Mouse (Mus musculus) CH12.LX (cell line): Measurements from ENCODE around the gene Fpgs.

ENCODE experiments used
- CHD2 ChIP-seq: IDR thresholded peaks from 2 replicates; pipeline ENCODE4 v1.6.1; 2011; ENCODE audit warnings: low read length, improper control_type of control experiment
- CTCF ChIP-seq, 2 experiments: IDR thresholded peaks in 1 of 2; conservative IDR thresholded peaks in 1 of 2; 2 replicates each; pipeline ENCODE4 v1.5.1; 2011 to 2012; ENCODE audit warnings: low read depth in 2 of 2, low read length in 2 of 2, improper control_type of control experiment in 1 of 2, inconsistent platforms in 1 of 2, mild to moderate bottlenecking in 1 of 2, moderate library complexity in 1 of 2
- POLR2A ChIP-seq: IDR thresholded peaks from 2 replicates; pipeline ENCODE4 v1.6.1; 2011; ENCODE audit warnings: low read depth, mild to moderate bottlenecking, improper control_type of control experiment, low read length
- ZMIZ1 ChIP-seq: IDR thresholded peaks from 2 replicates; pipeline ENCODE4 v1.6.1; 2012; ENCODE audit warnings: low read depth, mild to moderate bottlenecking, inconsistent platforms, low read length, improper control_type of control experiment
- ZNF384 ChIP-seq: IDR thresholded peaks from 2 replicates; pipeline ENCODE4 v1.6.1; 2012; ENCODE audit warnings: low read depth, low read length, improper control_type of control experiment, inconsistent platforms

GRCm38 (mm10) chr2:32680961-32681650, 22.8 kb downstream of the Fpgs start:
- no peak for TF ChIP-seq CTCF (conservative IDR thresholded peaks at IDR 0.05 in 1 of 2, IDR thresholded peaks at IDR 0.05 in 1 of 2; ENCODE audit: low read depth in 2 of 2, low read length in 2 of 2)
- TF ChIP-seq POLR2A = no peak
- no peak for TF ChIP-seq CHD2
- TF ChIP-seq ZMIZ1 = no peak
- no peak for TF ChIP-seq ZNF384
